In genomic region chr11:53525461-53525860, GRCm38 (mm10) we compare ENCODE assay signal across 11 mouse cellular contexts. TPM values are rescaled to one million over a fixed set of nuclear protein-coding genes. Genes with fewer than 3 reads are reported as not detected.
DNase-seq lines count a peak whose midpoint lies in the region; ATAC-seq and TF ChIP-seq lines count a peak whose summit lies in the region.
"Had no signal": no experiment of that assay in that cellular context is flagged by ENCODE, and none has a peak within 500 bp of the region (broad histone marks: within the 10 kb centered on the region; RNA-seq: fewer than 3 reads in every experiment).

No protein-coding gene starts in this region.

- 56% methylated on average over 4 of the region's 4 CpGs for WGBS in kidney, embryonic 15.5 days
- WGBS in heart, embryonic 14.5 days = 33% methylated on average over 4 of the region's 4 CpGs
- 40% methylated on average over 4 of the region's 4 CpGs for WGBS in lung, postnatal 0 days
- WGBS in thymus, adult 2 months = 88% methylated on average over 4 of the region's 4 CpGs

- peak; percentile 36; the same call in 1 of the 2 replicates for TF ChIP-seq EP300 in lung, postnatal 0 days (IDR thresholded peaks at IDR 0.05)

- H3K4me3 ChIP-seq in kidney, embryonic 15.5 days (replicated peaks) = no peak overlapping the region
- no peak overlapping the region for H3K4me3 ChIP-seq in cortical plate, adult 2 months (ENCODE audit: insufficient read depth, low read length)
- H3K4me3 ChIP-seq in heart, embryonic 14.5 days (ENCODE audit: control insufficient read depth in 1 of 2, insufficient read depth in 1 of 2, low read depth in 1 of 2, low read length in 2 of 2) = no peak overlapping the region
- no peak overlapping the region for H3K4me3 ChIP-seq in lung, postnatal 0 days (ENCODE audit: low read depth, low read length)
- no peak overlapping the region for H3K4me3 ChIP-seq in thymus, adult 2 months (ENCODE audit: control insufficient read depth, insufficient read depth, low read length)
- H3K4me3 ChIP-seq: hindbrain, embryonic 12.5 days had no signal

- no peaks in the 10 kb centered on the region for H3K36me3 ChIP-seq in kidney, embryonic 15.5 days
- H3K36me3 ChIP-seq in heart, embryonic 14.5 days (ENCODE audit: control insufficient read depth, insufficient read depth, low read length) = no peaks in the 10 kb centered on the region
- H3K36me3 ChIP-seq in lung, postnatal 0 days (ENCODE audit: insufficient read depth, low read length) = no peaks in the 10 kb centered on the region
- no peaks in the 10 kb centered on the region for H3K36me3 ChIP-seq in thymus, adult 2 months (ENCODE audit: control insufficient read depth, insufficient read depth, low read length)
- H3K36me3 ChIP-seq: hindbrain, embryonic 12.5 days had no signal

- intact Hi-C loops in left cerebral cortex, postnatal 14 days (cut with DNase I) = no loop called here

- H3K9ac ChIP-seq in kidney, embryonic 15.5 days = no peak overlapping the region
- no peak overlapping the region for H3K9ac ChIP-seq in heart, embryonic 14.5 days (ENCODE audit: low read length)
- no peak overlapping the region for H3K9ac ChIP-seq in lung, postnatal 0 days (replicated peaks; ENCODE audit: low read depth)
- H3K9ac ChIP-seq: hindbrain, embryonic 12.5 days had no signal

- H3K9me3 ChIP-seq in kidney, embryonic 15.5 days (replicated peaks) = no peaks in the 10 kb centered on the region
- H3K9me3 ChIP-seq in heart, embryonic 14.5 days (ENCODE audit: control insufficient read depth, low read length) = no peaks in the 10 kb centered on the region
- no peaks in the 10 kb centered on the region for H3K9me3 ChIP-seq in lung, postnatal 0 days (ENCODE audit: low read length)
- H3K9me3 ChIP-seq: G1E; hindbrain, embryonic 12.5 days had no signal

- DNase-seq in kidney, adult 18-20 months = peak; percentile 50
- DNase-seq in lung, postnatal 0 days (ENCODE audit: low spot score) = peak; percentile 63
- DNase-seq in layer of hippocampus, postnatal 36 days = no peak
- no peak for DNase-seq in thymus, adult 2 months
- no peak for DNase-seq in left cerebral cortex, postnatal 14 days (ENCODE audit: low spot score in 2 of 2)

- TF ChIP-seq POLR2A in cortical plate, adult 2 months (IDR thresholded peaks at IDR 0.05; ENCODE audit: extremely low read depth, insufficient read depth, low read length) = no peak
- TF ChIP-seq POLR2A in thymus, adult 2 months (IDR thresholded peaks at IDR 0.05; ENCODE audit: control insufficient read depth, extremely low read depth, insufficient read depth, low read length, poor library complexity) = no peak

- peaks cover 66% of the 10 kb centered on the region for H3K4me1 ChIP-seq in kidney, embryonic 15.5 days
- H3K4me1 ChIP-seq in cortical plate, adult 2 months (ENCODE audit: control insufficient read depth, insufficient read depth, low read length) = peaks cover 34% of the 10 kb centered on the region
- H3K4me1 ChIP-seq in heart, embryonic 14.5 days (ENCODE audit: control insufficient read depth in 2 of 2, insufficient read depth in 2 of 2, low read length in 2 of 2) = peaks cover 59 to 71% of the 10 kb centered on the region in 2 experiments
- peaks cover 16% of the 10 kb centered on the region for H3K4me1 ChIP-seq in lung, postnatal 0 days (ENCODE audit: insufficient read depth, low read depth, low read length)
- H3K4me1 ChIP-seq in thymus, adult 2 months (replicated peaks; ENCODE audit: control insufficient read depth, insufficient read depth, low read length) = peaks cover 6% of the 10 kb centered on the region

- no peak overlapping the region for H3K4me2 ChIP-seq in kidney, embryonic 15.5 days
- no peak overlapping the region for H3K4me2 ChIP-seq in heart, embryonic 14.5 days (ENCODE audit: low read length)
- no peak overlapping the region for H3K4me2 ChIP-seq in lung, postnatal 0 days (replicated peaks; ENCODE audit: low read depth, low read length)
- H3K4me2 ChIP-seq: hindbrain, embryonic 12.5 days had no signal

- no peaks in the 10 kb centered on the region for H3K27me3 ChIP-seq in kidney, embryonic 15.5 days
- H3K27me3 ChIP-seq in heart, embryonic 14.5 days (ENCODE audit: control insufficient read depth, insufficient read depth, low read length) = no peaks in the 10 kb centered on the region
- no peaks in the 10 kb centered on the region for H3K27me3 ChIP-seq in lung, postnatal 0 days (replicated peaks; ENCODE audit: insufficient read depth, low read length)
- no peaks in the 10 kb centered on the region for H3K27me3 ChIP-seq in thymus, adult 2 months (ENCODE audit: control insufficient read depth, insufficient read depth, low read length)

- no peak for TF ChIP-seq CTCF in cortical plate, adult 2 months (IDR thresholded peaks at IDR 0.05; ENCODE audit: extremely low read depth, insufficient read depth, low read length)
- TF ChIP-seq CTCF in lung, postnatal 0 days (IDR thresholded peaks at IDR 0.05) = no peak
- no peak for TF ChIP-seq CTCF in thymus, adult 2 months (IDR thresholded peaks at IDR 0.05; ENCODE audit: borderline replicate concordance, control insufficient read depth, extremely low read depth, insufficient read depth, low read length, poor library complexity)

- H3K27ac ChIP-seq in kidney, embryonic 15.5 days = no peak overlapping the region
- H3K27ac ChIP-seq in cortical plate, adult 2 months (ENCODE audit: insufficient read depth, low read length) = 0 out of 2 replicates have a peak overlapping the region, but pooled peaks have one; percentile 1
- peak overlapping the region; percentile 60 to 75 for H3K27ac ChIP-seq in heart, embryonic 14.5 days (replicated peaks in 1 of 2; ENCODE audit: control insufficient read depth in 1 of 2, insufficient read depth in 1 of 2, low read depth in 2 of 2, low read length in 2 of 2)
- H3K27ac ChIP-seq in lung, postnatal 0 days (ENCODE audit: low read length) = peak overlapping the region; percentile 58; the same call in 1 of the 2 replicates
- no peak overlapping the region for H3K27ac ChIP-seq in thymus, adult 2 months (ENCODE audit: control insufficient read depth, insufficient read depth, low read length)
- H3K27ac ChIP-seq: hindbrain, embryonic 12.5 days had no signal

- no peak for ATAC-seq in kidney, embryonic 15.5 days (replicated peaks; ENCODE audit: low FRiP score)
- ATAC-seq in heart, embryonic 14.5 days (ENCODE audit: insufficient number of reproducible peaks, insufficient read depth, low FRiP score, low read depth) = no peak
- ATAC-seq in lung, postnatal 0 days = peak; percentile 53

RNA-seq across cellular contexts. Expression of gene Sept8, which starts 6.4 kb away (rescaled TPM):
- polyA plus RNA-seq in kidney, embryonic 15.5 days (2015; fragmentation: Nextera tagmentation; extraction: Ambion mirVana) = 21.9 and 25.6 TPM in 2 replicates
- polyA plus RNA-seq in cortical plate, adult 2 months (2012; rRNA removed) = 379 TPM in 2 replicates
- 17.4 and 18.8 TPM in 2 replicates for polyA plus RNA-seq in heart, embryonic 14.5 days (2014; fragmentation: Nextera tagmentation; extraction: Ambion mirVana)
- 13.9 and 15.5 TPM in 2 replicates for polyA plus RNA-seq in lung, postnatal 0 days (2015; fragmentation: Nextera tagmentation; extraction: Ambion mirVana)
- 100 to 1,000 TPM; 256 to 257 TPM for total RNA-seq in layer of hippocampus, postnatal 36 days (2021)
- 11.5 TPM in 2 replicates for polyA plus RNA-seq in thymus, adult 2 months (2012; rRNA removed)
- 100 to 1,000 TPM; 253 to 267 TPM for total RNA-seq in left cerebral cortex, postnatal 14 days (2021)

RNA-seq across cellular contexts. Expression of gene Kif3a, which starts 41.7 kb away (rescaled TPM):
- 65.6 and 68.6 TPM in 2 replicates for polyA plus RNA-seq in kidney, embryonic 15.5 days (2015; fragmentation: Nextera tagmentation; extraction: Ambion mirVana)
- 98.7 and 107 TPM in 2 replicates for polyA plus RNA-seq in cortical plate, adult 2 months (2012; rRNA removed)
- 38.0 and 38.3 TPM in 2 replicates for polyA plus RNA-seq in heart, embryonic 14.5 days (2014; fragmentation: Nextera tagmentation; extraction: Ambion mirVana)
- 39.4 and 39.9 TPM in 2 replicates for polyA plus RNA-seq in lung, postnatal 0 days (2015; fragmentation: Nextera tagmentation; extraction: Ambion mirVana)
- total RNA-seq in layer of hippocampus, postnatal 36 days (2021) = 100 to 1,000 TPM; 131 to 139 TPM
- 3.8 and 4.2 TPM in 2 replicates for polyA plus RNA-seq in thymus, adult 2 months (2012; rRNA removed)
- 100 to 1,000 TPM; 137 to 147 TPM for total RNA-seq in left cerebral cortex, postnatal 14 days (2021)

RNA-seq across cellular contexts. Expression of gene Sowaha, which starts 45.4 kb away (rescaled TPM):
- 0.23 and 0.32 TPM in 2 replicates for polyA plus RNA-seq in kidney, embryonic 15.5 days (2015; fragmentation: Nextera tagmentation; extraction: Ambion mirVana)
- 54.0 and 56.1 TPM in 2 replicates for polyA plus RNA-seq in cortical plate, adult 2 months (2012; rRNA removed)
- polyA plus RNA-seq in heart, embryonic 14.5 days (2014; fragmentation: Nextera tagmentation; extraction: Ambion mirVana) = 0.18 and 0.26 TPM in 2 replicates
- polyA plus RNA-seq in lung, postnatal 0 days (2015; fragmentation: Nextera tagmentation; extraction: Ambion mirVana) = 0.42 and 0.62 TPM in 2 replicates
- total RNA-seq in layer of hippocampus, postnatal 36 days (2021) = 100 to 1,000 TPM; 140 to 143 TPM
- polyA plus RNA-seq in thymus, adult 2 months (2012; rRNA removed) = 0.18 and 0.23 TPM in 2 replicates
- total RNA-seq in left cerebral cortex, postnatal 14 days (2021) = 10 to 100 TPM; 71.5 to 74.7 TPM

RNA-seq across cellular contexts. Expression of gene Gm9945, which starts 45.5 kb away (rescaled TPM):
- polyA plus RNA-seq in kidney, embryonic 15.5 days (2015; fragmentation: Nextera tagmentation; extraction: Ambion mirVana) = not detected in 2 replicates
- polyA plus RNA-seq in cortical plate, adult 2 months (2012; rRNA removed) = 0.48 and 0.81 TPM in 2 replicates
- polyA plus RNA-seq in heart, embryonic 14.5 days (2014; fragmentation: Nextera tagmentation; extraction: Ambion mirVana) = not detected in 2 replicates
- not detected in 2 replicates for polyA plus RNA-seq in lung, postnatal 0 days (2015; fragmentation: Nextera tagmentation; extraction: Ambion mirVana)
- 1 to 10 TPM; 2.3 TPM for total RNA-seq in layer of hippocampus, postnatal 36 days (2021)
- not detected in 2 replicates for polyA plus RNA-seq in thymus, adult 2 months (2012; rRNA removed)
- total RNA-seq in left cerebral cortex, postnatal 14 days (2021) = 1 to 10 TPM; 2.2 to 3.6 TPM
- polyA plus RNA-seq: hindbrain, embryonic 12.5 days; limb, embryonic 14.5 days had no signal

RNA-seq across cellular contexts. Expression of gene Gm9837, which starts 55.2 kb away (rescaled TPM):
- not detected in 2 replicates for polyA plus RNA-seq in kidney, embryonic 15.5 days (2015; fragmentation: Nextera tagmentation; extraction: Ambion mirVana)
- polyA plus RNA-seq in cortical plate, adult 2 months (2012; rRNA removed) = not detected in 2 replicates
- polyA plus RNA-seq in heart, embryonic 14.5 days (2014; fragmentation: Nextera tagmentation; extraction: Ambion mirVana) = not detected in 2 replicates
- not detected in 2 replicates for polyA plus RNA-seq in lung, postnatal 0 days (2015; fragmentation: Nextera tagmentation; extraction: Ambion mirVana)
- under 1 TPM in 1 of 2 experiments, not detected in 1; 0.56 TPM for total RNA-seq in layer of hippocampus, postnatal 36 days (2021)
- not detected in 2 replicates for polyA plus RNA-seq in thymus, adult 2 months (2012; rRNA removed)
- under 1 TPM in 1 of 2 experiments, not detected in 1; 0.51 TPM for total RNA-seq in left cerebral cortex, postnatal 14 days (2021)
- polyA plus RNA-seq: G1E; hindbrain, embryonic 12.5 days; limb, embryonic 14.5 days had no signal

Comparison
In these comparisons a context has a peak if more than half of its experiments do, and no peak if none do; other contexts are left out.
1. DNase-seq: peak in kidney, adult 18-20 months (single experiment) and lung, postnatal 0 days (single experiment); none in layer of hippocampus, postnatal 36 days (0 of 2), thymus, adult 2 months (single experiment) and left cerebral cortex, postnatal 14 days (0 of 2).
2. H3K27ac ChIP-seq: peak in cortical plate, adult 2 months (single experiment), heart, embryonic 14.5 days (2 of 2) and lung, postnatal 0 days (single experiment); none in kidney, embryonic 15.5 days (single experiment) and thymus, adult 2 months (single experiment).
3. RNA of gene Sept8, which starts 6.4 kb away (polyA plus RNA-seq): 379 TPM in cortical plate, adult 2 months; 21.9 to 25.6 TPM in kidney, embryonic 15.5 days, 17.4 to 18.8 TPM in heart, embryonic 14.5 days, 13.9 to 15.5 TPM in lung, postnatal 0 days and 11.5 TPM in thymus, adult 2 months; every median in the first group is over 10 times any median in the second.
4. RNA of gene Sowaha, which starts 45.4 kb away (polyA plus RNA-seq): 54.0 to 56.1 TPM in cortical plate, adult 2 months; 0.42 to 0.62 TPM in lung, postnatal 0 days, 0.23 to 0.32 TPM in kidney, embryonic 15.5 days, 0.18 to 0.26 TPM in heart, embryonic 14.5 days and 0.18 to 0.23 TPM in thymus, adult 2 months; every median in the first group is over 10 times any median in the second.